Mouse (Mus musculus): ENCODE measurements at regions not wholly inside any gene's neighbourhood (a gene's known extent, or its start where the extent isn't known, plus 50 kb on each side); places are given as distances from the start of the nearest gene placed in this dataset.

- TF ChIP-seq POLR2A (IDR thresholded peaks at IDR 0.05; ENCODE audit: low read depth, low read length) (no peak), TCF12 (IDR thresholded peaks at IDR 0.05; ENCODE audit: low read depth, low read length) (no peak), CTCF (conservative IDR thresholded peaks at IDR 0.05 in 1 of 2, IDR thresholded peaks at IDR 0.05 in 1 of 2; ENCODE audit: low read depth in 2 of 2, low read length in 2 of 2) (no peak), EP300 (IDR thresholded peaks at IDR 0.05; ENCODE audit: low read length) (no peak), MXI1 (IDR thresholded peaks at IDR 0.05; ENCODE audit: low read depth, low read length) (no peak), MAFK (IDR thresholded peaks at IDR 0.05; ENCODE audit: insufficient replicate concordance, low read length) (no peak), CHD2 (IDR thresholded peaks at IDR 0.05; ENCODE audit: low read length) (no peak), ZC3H11A (IDR thresholded peaks at IDR 0.05; ENCODE audit: low read depth, low read length) (no peak), RAD21 (IDR thresholded peaks at IDR 0.05; ENCODE audit: low read depth, low read length) (no peak), GABPA (IDR thresholded peaks at IDR 0.05; ENCODE audit: insufficient replicate concordance, low read depth, low read length) (no peak), HCFC1 (IDR thresholded peaks at IDR 0.05; ENCODE audit: low read depth, low read length) (no peak), ZNF384 (IDR thresholded peaks at IDR 0.05; ENCODE audit: low read depth, low read length) (no peak), ELF1 (IDR thresholded peaks at IDR 0.05; ENCODE audit: low read depth, low read length) (no peak), CHD1 (IDR thresholded peaks at IDR 0.05; ENCODE audit: low read depth, low read length) (no peak)
Measured at GRCm38 (mm10) chr19:18444324-18444723, 187.3 kb downstream of the Ostf1 start.
